Mouse (Mus musculus): ENCODE measurements around the gene Abcb6.

GRCm38 (mm10) chr1:75225473-75225872 is 45.3 kb upstream of the Abcb6 start:
- TF ChIP-seq EP300 (IDR thresholded peaks at IDR 0.05; ENCODE audit: low read depth) (no peak), CTCF (IDR thresholded peaks at IDR 0.05; ENCODE audit: low read depth) (no peak)
